Mouse (Mus musculus) right cerebral cortex, postnatal 14 days (tissue): Measurements from ENCODE around the gene Hist1h3g.

Experiments used
- DNase-seq: peaks from one replicate; pipeline ENCODE4 v3.0.0; 2022

Hist1h3g gene

GRCm38 (mm10) chr13:23582219-23583056 is 47.2 kb downstream of the Hist1h3g start:
- no peak for DNase-seq

GRCm38 (mm10) chr13:23583387-23584068 is 48.3 kb downstream of the Hist1h3g start:
- DNase-seq = no peak

GRCm38 (mm10) chr13:23584331-23584730 is 49.1 kb downstream of the Hist1h3g start:
- no peak for DNase-seq

GRCm38 (mm10) chr13:23585029-23585441 is 49.8 kb downstream of the Hist1h3g start:
- peak; percentile 69 for DNase-seq
